Mouse (Mus musculus) heart, embryonic 15.5 days (tissue): Measurements from ENCODE around the gene Plrg1. TPM values are rescaled to one million over a fixed set of nuclear protein-coding genes. Genes with fewer than 3 reads are reported as not detected.

Source experiments
- ATAC-seq: fragments of 200-750 bp; cut with Nextera tagmentation; replicated peaks from 2 replicates; pipeline ENCODE4 v1.8.0; 2017; ENCODE audit warnings: low read depth, moderate TSS enrichment; ENCODE audit not compliant: insufficient number of reproducible peaks, insufficient read depth, low FRiP score
- H3K27ac ChIP-seq: fragments of 300-500 bp; sonication (generic); 2 replicates; pipeline ENCODE4 v1.5.1; 2015; ENCODE audit warnings: mild to moderate bottlenecking, inconsistent platforms
- H3K27me3 ChIP-seq: fragments of 300-500 bp; sonication (generic); 2 replicates; pipeline ENCODE4 v1.6.1; 2015; ENCODE audit warnings: inconsistent platforms
- H3K36me3 ChIP-seq: fragments of 300-500 bp; sonication (generic); 2 replicates; pipeline ENCODE4 v1.6.1; 2015; ENCODE audit warnings: mild to moderate bottlenecking, inconsistent platforms
- H3K4me1 ChIP-seq: fragments of 300-500 bp; sonication (generic); replicated peaks from 2 replicates; pipeline ENCODE4 v1.6.1; 2015; ENCODE audit warnings: inconsistent platforms
- H3K4me2 ChIP-seq: fragments of 300-500 bp; sonication (generic); 2 replicates; pipeline ENCODE4 v1.6.1; 2015; ENCODE audit warnings: inconsistent platforms, mild to moderate bottlenecking, moderate library complexity
- H3K4me3 ChIP-seq: fragments of 300-500 bp; sonication (generic); 2 replicates; pipeline ENCODE4 v1.5.1; 2015; ENCODE audit warnings: mild to moderate bottlenecking, inconsistent platforms
- H3K9ac ChIP-seq: fragments of 300-500 bp; sonication (generic); 2 replicates; pipeline ENCODE4 v1.6.1; 2015; ENCODE audit warnings: mild to moderate bottlenecking, inconsistent platforms
- H3K9me3 ChIP-seq: fragments of 300-500 bp; sonication (generic); replicated peaks from 2 replicates; pipeline ENCODE4 v1.6.1; 2016; ENCODE audit warnings: inconsistent platforms
- WGBS: fragments of 180-500 bp; shearing (Covaris S2); methylation state at CpG from one replicate; pipeline ENCODE4 v1.1.7; 2015; ENCODE audit warnings: mixed read lengths; 5-methylcytosine and 5-hydroxymethylcytosine counted together
- polyA plus RNA-seq: library from polyadenylated mRNA; unstranded; fragments of >200 nt; fragmentation: Nextera tagmentation; extraction: Ambion mirVana; gene quantifications from 2 replicates; pipeline ENCODE4 v1.2.1, GENCODE M21; 2015

Plrg1 gene
- polyA plus RNA-seq, 1 experiment from 2014 or later, result 50.4 TPM

DNA sequence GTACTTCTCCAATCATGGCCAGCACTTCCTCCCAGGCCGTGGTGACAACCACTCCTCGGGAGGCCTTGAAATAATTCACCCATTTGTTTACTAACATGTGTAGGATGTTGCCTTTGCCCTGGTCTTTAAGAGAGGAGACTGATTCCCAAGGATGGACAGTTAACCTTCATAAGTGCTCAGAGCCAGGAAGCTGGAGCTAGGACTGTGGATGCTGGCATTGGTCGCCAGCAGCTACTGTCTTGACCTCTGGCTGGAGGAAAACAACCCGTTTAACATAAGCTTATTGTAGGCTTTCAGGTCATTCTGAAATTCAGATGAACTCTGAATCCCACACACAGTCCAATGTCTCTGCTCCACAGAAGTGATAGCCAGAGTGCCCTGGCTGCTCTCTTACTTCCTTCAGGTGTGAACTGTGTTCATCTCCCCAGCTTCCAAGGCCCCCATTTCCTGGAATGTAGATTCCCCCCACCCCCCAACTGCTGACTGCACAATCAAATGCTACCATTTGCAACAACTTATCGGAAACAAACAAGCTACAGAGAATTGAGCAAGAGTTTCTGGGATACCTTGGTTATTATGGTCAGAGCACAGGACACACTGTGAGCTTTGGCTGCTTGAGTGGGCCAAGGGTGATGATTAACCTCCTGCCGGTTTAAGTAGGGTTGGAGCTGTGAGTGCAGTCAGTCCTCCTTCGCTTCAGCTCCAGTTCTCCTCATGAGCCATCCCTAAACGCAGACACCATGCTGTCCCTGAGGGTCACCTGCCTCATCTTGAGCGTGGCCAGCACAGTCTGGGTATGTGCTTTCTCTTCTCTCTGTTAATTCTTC is 29.6 kb upstream of the Plrg1 start, which contains the start of gene Fga:
Gene Fga, plus strand, starts transcription at position 602 of the 827 bp plus-strand sequence.
- WGBS, result 69% methylated on average over 9 of the region's 9 CpGs
- no peaks in the 10 kb centered on the region for H3K9me3 ChIP-seq
- H3K36me3 ChIP-seq, result no peaks in the 10 kb centered on the region
- H3K4me1 ChIP-seq, result no peaks in the 10 kb centered on the region
- H3K27me3 ChIP-seq, result no peaks in the 10 kb centered on the region
- H3K4me2 ChIP-seq, result no peak within 1 kb of the TSS
- no peak within 1 kb of the TSS for H3K4me3 ChIP-seq
- no peak within 1 kb of the TSS for H3K9ac ChIP-seq
- no peak for ATAC-seq
- no peak within 1 kb of the TSS for H3K27ac ChIP-seq

DNA sequence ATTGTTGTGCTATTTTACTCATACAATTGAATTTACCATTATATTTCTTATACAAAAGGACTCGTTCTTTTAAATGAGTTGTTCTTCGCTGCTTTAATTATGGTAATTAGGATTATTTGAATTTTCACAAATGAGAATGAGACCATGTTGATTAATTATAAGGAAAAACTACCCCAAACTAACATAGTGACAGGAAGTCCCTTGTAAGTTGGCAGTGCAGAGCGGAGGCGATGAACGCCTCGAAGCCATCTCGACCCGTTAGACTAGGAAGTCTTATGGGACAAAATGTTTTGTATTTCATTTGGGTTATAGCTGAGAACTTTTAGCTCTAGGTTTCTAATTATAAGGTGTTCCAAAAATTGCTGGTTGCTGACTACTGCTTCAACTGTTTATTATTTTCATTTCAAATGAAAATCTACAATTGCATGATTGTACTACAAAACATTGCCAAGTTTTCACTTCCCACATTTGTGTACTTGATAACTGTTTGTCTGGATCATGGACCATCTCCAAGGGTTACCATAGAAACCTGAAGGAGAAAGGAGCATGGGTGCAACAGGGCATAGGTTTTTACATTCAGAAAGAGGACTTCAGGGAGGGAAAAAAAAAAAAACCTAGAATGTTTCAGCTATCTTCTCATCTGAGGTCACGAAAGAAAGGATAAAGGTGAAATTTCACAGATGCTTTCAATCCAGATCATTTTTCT is 27.6 kb upstream of the Plrg1 start:
- Histone ChIP-seq H3K27ac (no peak overlapping the region), H3K36me3 (no peaks in the 10 kb centered on the region), H3K9ac (no peak overlapping the region), H3K27me3 (no peaks in the 10 kb centered on the region), H3K4me3 (no peak overlapping the region), H3K4me2 (no peak overlapping the region), H3K9me3 (no peaks in the 10 kb centered on the region), H3K4me1 (no peaks in the 10 kb centered on the region)
- 84% methylated on average over 9 of the region's 9 CpGs for WGBS
- ATAC-seq, result no peak

DNA sequence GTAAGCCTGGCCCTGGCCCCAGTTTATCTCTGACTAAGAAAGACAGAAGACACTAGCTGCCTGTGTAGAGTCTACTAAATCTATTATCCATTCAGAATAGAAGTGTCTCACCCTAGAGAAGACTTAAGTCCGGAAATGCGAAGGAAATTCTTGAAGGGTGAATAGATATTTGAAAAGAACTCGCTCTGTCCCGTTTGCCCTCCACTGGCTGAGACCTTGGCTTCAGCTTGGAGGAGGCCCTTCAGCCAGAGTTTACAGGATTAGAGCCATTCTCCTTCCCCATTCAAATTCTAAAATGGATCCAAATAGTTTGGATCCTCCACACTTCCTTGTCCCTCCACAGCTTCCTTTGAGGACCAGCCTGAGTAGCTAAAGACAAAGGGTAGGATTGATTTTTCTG is 25.0 kb upstream of the Plrg1 start:
- Histone ChIP-seq H3K9ac (no peak overlapping the region), H3K4me3 (no peak overlapping the region), H3K9me3 (no peaks in the 10 kb centered on the region), H3K4me2 (no peak overlapping the region), H3K36me3 (no peaks in the 10 kb centered on the region), H3K27me3 (0 out of 2 replicates have a peak, but pooled peaks cover 3% of the 10 kb centered on the region), H3K27ac (no peak overlapping the region), H3K4me1 (no peaks in the 10 kb centered on the region)
- 77% methylated on average over 4 of the region's 4 CpGs for WGBS
- ATAC-seq, result no peak

DNA sequence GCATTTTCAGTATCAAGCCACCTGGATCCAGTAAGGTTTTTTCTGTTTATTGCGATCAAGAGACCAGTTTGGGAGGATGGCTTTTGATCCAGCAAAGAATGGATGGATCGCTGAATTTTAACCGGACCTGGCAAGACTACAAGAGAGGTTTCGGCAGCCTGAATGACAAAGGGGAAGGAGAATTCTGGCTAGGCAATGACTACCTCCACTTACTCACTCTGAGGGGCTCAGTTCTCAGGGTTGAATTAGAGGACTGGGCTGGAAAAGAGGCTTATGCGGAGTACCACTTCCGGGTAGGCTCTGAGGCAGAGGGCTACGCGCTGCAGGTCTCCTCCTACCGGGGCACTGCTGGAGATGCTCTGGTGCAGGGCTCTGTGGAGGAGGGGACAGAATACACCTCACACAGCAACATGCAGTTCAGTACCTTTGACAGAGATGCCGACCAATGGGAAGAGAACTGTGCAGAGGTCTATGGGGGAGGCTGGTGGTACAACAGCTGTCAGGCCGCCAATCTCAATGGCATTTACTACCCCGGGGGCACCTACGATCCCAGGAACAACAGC is 22.5 kb upstream of the Plrg1 start:
- H3K4me3 ChIP-seq, result no peak overlapping the region
- 48% methylated on average over 13 of the region's 13 CpGs for whole genome bisulfite sequencing
- H3K27ac ChIP-seq, result no peak overlapping the region
- ATAC-seq, result no peak
- H3K4me1 ChIP-seq, result no peaks in the 10 kb centered on the region
- H3K4me2 ChIP-seq, result peak overlapping the region; percentile 16; the same call in 1 of the 2 replicates
- no peaks in the 10 kb centered on the region for H3K9me3 ChIP-seq
- 0 out of 2 replicates have a peak, but pooled peaks cover 3% of the 10 kb centered on the region for H3K27me3 ChIP-seq
- H3K9ac ChIP-seq, result no peak overlapping the region
- H3K36me3 ChIP-seq, result no peaks in the 10 kb centered on the region

DNA sequence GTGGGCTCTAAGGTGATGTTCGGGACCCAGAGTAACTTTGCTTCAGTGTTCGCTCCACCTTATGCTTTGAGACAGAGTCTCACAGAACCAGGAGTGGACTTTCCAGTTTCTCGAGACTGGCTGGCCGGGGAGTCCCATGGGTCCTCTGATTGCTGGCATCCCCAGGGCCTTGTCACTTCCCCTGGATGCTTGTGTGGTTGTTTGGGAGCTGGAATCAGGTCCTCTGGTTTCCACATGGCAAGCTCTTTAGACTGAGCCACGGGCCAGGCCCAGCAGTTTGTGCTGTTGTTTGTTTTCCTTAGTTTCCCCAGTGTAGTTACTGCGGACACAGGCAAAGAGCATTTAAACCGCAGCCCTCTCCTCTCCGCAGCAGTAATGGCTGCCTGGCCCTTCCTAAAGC is 21.5 kb upstream of the Plrg1 start:
- ATAC-seq, result no peak
- H3K27me3 ChIP-seq, result 0 out of 2 replicates have a peak, but pooled peaks cover 3% of the 10 kb centered on the region
- WGBS, result 75% methylated on average over 8 of the region's 8 CpGs

DNA sequence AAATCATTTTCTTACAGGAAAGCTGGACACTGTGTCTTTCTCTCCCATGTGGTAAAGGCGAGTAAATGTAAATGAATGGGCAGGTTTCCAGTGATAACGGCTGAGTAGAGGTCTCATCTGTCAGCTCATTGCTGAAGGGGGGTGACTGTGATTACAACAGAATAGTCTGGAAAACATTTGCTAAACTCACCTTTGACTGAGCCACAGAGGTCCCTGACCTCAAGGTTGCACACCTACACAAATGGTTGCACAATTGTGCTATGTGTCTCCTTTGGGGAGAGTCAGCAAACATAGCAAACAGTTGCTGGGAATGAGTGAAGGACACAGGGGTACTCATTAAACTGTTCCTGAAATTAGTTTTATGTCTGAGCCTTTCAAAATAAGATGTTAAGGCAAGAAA is 16.5 kb upstream of the Plrg1 start:
- H3K4me2 ChIP-seq, result no peak overlapping the region
- ATAC-seq, result no peak
- no peak overlapping the region for H3K27ac ChIP-seq
- H3K36me3 ChIP-seq, result no peaks in the 10 kb centered on the region
- no peaks in the 10 kb centered on the region for H3K9me3 ChIP-seq
- 68% methylated on average over 2 of the region's 2 CpGs for WGBS
- no peak overlapping the region for H3K4me3 ChIP-seq
- no peaks in the 10 kb centered on the region for H3K27me3 ChIP-seq
- H3K4me1 ChIP-seq, result no peaks in the 10 kb centered on the region
- H3K9ac ChIP-seq, result no peak overlapping the region

More for the DNA sequence above, 21.5 kb upstream of the Plrg1 start:
- no peak overlapping the region for H3K4me2 ChIP-seq
- H3K9me3 ChIP-seq, result no peaks in the 10 kb centered on the region
- H3K4me3 ChIP-seq, result no peak overlapping the region
- no peaks in the 10 kb centered on the region for H3K36me3 ChIP-seq
- no peaks in the 10 kb centered on the region for H3K4me1 ChIP-seq
- H3K9ac ChIP-seq, result no peak overlapping the region
- H3K27ac ChIP-seq, result no peak overlapping the region

DNA sequence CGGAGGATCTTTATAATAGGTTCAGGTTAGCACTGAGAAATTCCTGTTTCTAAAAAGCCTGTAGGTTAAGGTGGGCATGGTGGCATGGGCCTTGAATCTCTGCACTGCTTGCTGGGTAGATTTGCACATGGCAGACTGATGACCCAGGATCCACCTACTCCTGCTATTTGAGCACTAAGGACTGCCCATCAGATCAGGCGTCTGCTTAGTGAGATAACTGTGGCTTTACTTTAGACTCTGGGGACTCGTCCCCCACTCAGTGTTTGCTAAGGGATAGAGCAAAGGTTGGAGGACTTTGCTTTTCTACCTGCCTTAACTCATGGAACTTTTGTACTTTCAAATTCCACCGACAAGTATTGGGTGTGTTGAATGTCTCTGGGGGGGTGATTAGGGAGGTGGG is 15.7 kb upstream of the Plrg1 start:
- no peak overlapping the region for H3K9ac ChIP-seq
- no peak overlapping the region for H3K4me3 ChIP-seq
- no peaks in the 10 kb centered on the region for H3K9me3 ChIP-seq
- no peaks in the 10 kb centered on the region for H3K27me3 ChIP-seq
- H3K4me1 ChIP-seq, result no peaks in the 10 kb centered on the region
- no peaks in the 10 kb centered on the region for H3K36me3 ChIP-seq
- no peak overlapping the region for H3K27ac ChIP-seq
- 60% methylated on average over 4 of the region's 4 CpGs for WGBS
- no peak overlapping the region for H3K4me2 ChIP-seq
- ATAC-seq, result no peak

DNA sequence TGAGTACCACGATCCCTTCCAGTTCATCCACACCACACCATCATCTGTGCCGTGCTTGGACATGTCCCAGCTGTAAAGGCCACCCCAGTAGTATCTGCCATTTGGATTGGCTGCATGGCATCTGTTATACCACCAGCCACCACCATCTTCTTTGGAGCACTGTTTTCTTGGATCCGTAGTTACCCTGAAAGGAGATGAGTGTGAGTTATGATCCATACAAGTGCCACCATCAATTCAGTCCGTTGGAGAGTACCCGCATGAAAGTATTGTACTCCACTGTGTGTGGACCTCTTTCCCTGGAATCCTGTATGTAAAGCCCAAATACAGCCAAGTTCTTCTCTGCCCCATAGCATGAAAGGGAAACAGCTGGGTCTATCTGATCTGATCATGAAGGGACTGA is 12.9 kb upstream of the Plrg1 start:
- no peak overlapping the region for H3K9ac ChIP-seq
- WGBS, result 79% methylated on average over 5 of the region's 5 CpGs
- H3K4me1 ChIP-seq, result no peaks in the 10 kb centered on the region
- H3K27me3 ChIP-seq, result 0 out of 2 replicates have a peak, but pooled peaks cover 3% of the 10 kb centered on the region
- H3K4me3 ChIP-seq, result no peak overlapping the region
- ATAC-seq, result no peak
- H3K9me3 ChIP-seq, result no peaks in the 10 kb centered on the region
- H3K27ac ChIP-seq, result no peak overlapping the region
- no peak overlapping the region for H3K4me2 ChIP-seq
- no peaks in the 10 kb centered on the region for H3K36me3 ChIP-seq

DNA sequence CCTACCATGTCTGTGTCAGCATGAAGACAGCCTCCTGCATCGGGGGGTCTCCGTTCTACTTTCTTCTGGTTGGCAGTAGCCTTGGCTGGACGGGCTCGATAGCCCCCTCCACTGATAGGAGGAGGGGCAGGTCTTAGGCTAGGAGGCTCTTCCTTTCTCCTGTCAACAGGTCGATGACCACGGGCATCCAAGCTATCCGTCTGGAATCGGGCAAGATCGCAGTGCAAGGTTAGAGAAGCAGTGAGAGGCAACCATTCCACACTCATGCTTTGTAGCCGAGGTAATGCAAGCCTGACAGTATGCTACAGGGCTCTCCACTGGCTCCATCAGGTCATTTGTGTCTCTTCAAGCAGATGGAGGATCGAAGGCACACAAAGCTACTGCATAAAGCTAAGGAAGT is 8.7 kb upstream of the Plrg1 start:
- H3K9ac ChIP-seq, result no peak overlapping the region
- no peaks in the 10 kb centered on the region for H3K9me3 ChIP-seq
- H3K27ac ChIP-seq, result no peak overlapping the region
- H3K4me2 ChIP-seq, result no peak overlapping the region
- H3K4me3 ChIP-seq, result no peak overlapping the region
- 0 out of 2 replicates have a peak, but pooled peaks cover 3% of the 10 kb centered on the region for H3K27me3 ChIP-seq
- WGBS, result 71% methylated on average over 11 of the region's 11 CpGs
- H3K4me1 ChIP-seq, result no peaks in the 10 kb centered on the region
- no peaks in the 10 kb centered on the region for H3K36me3 ChIP-seq
- no peak for ATAC-seq

DNA sequence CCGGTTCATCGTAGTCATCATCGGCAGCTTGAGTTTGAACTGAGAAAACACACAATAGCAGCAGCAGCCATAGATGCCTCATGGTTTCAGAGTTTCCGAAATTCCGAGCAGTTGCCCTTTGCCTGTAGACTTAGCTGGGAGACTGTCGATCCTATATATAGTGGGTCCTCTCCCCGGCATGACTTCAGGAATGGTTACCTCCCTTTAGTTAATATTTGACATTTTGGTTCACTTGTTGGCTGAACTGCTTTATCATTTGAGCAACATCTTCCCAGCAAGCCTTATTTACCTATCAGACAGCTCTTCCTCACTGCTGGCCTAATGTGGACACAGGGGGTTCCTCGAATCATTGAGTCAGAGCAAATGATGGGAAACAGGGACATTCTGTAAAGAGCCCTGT is 5.6 kb upstream of the Plrg1 start, which contains the start of gene Fgb:
Gene Fgb, minus strand, starts transcription at position 184 of the 400 bp plus-strand sequence.
- Histone ChIP-seq H3K27me3 (0 out of 2 replicates have a peak, but pooled peaks cover 3% of the 10 kb centered on the region), H3K4me2 (no peak within 1 kb of the TSS), H3K27ac (no peak within 1 kb of the TSS), H3K4me3 (no peak within 1 kb of the TSS), H3K9ac (no peak within 1 kb of the TSS), H3K36me3 (no peaks in the 10 kb centered on the region), H3K9me3 (no peaks in the 10 kb centered on the region), H3K4me1 (no peaks in the 10 kb centered on the region)
- 83% methylated on average over 8 of the region's 8 CpGs for WGBS
- no peak for ATAC-seq

DNA sequence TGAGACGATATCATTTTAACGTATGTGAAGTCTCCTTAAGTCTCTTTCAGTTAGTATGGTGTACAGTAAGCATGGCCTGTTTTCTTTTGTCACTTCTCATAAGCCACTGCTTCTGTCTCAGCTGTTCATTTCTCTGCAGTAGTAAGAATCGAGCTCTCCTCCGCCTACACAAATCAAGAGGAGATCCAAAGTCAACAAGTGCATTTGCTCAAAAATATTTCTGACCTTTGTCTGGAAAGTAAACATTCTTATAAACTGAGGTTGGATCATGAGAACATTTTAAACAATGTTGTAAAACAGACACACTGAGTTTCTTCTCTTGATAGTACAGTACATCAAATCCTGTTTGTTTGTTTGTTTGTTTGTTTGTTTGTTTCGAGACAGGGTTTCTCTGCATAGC is 4.7 kb upstream of the Plrg1 start:
- WGBS, result 64% methylated on average over 5 of the region's 5 CpGs
- no peak overlapping the region for H3K4me3 ChIP-seq
- no peak overlapping the region for H3K27ac ChIP-seq
- H3K9ac ChIP-seq, result no peak overlapping the region
- 0 out of 2 replicates have a peak, but pooled peaks cover 3% of the 10 kb centered on the region for H3K27me3 ChIP-seq
- H3K9me3 ChIP-seq, result no peaks in the 10 kb centered on the region
- no peak for ATAC-seq
- H3K4me2 ChIP-seq, result no peak overlapping the region
- H3K4me1 ChIP-seq, result no peaks in the 10 kb centered on the region
- H3K36me3 ChIP-seq, result no peaks in the 10 kb centered on the region
